Mouse (Mus musculus): ENCODE measurements at regions not wholly inside any gene's neighbourhood (a gene's known extent, or its start where the extent isn't known, plus 50 kb on each side); places are given as distances from the start of the nearest gene placed in this dataset.
"Not testable (repeated sequence)": the region's sequence is repeated elsewhere in the genome, so short reads cannot be mapped to it uniquely, and the experiment has no call there.

GRCm38 (mm10) chr7:129689464-129689863, 97.8 kb downstream of the Wdr11 start:
- DNase-seq, result no peak

DNA sequence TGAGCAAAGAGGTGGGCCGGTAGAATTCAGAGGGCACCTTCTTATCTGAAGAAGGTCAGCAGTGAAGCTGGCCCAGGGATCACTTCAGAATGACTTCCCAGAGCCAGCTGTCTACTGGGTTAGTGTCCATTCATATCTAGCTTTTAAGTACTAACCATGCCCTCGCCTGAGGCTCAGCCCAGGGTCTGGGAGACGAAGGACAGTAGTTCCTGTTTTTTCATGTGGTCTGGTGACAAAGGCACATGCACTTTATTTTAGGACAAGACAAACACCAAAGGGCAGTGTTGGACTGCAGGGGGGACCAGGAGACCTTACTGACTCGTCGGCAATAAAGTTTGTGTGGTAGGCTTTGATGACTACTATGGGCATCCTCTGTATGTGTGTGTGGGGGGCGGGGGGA, 99.2 kb downstream of the Wdr11 start:
- no peak for DNase-seq

- no peak for DNase-seq
Observed at GRCm38 (mm10) chr7:129691619-129692071, 100.0 kb downstream of the Wdr11 start.

- DNase-seq, result no peak
Observed at GRCm38 (mm10) chr7:129693635-129694034, 102.0 kb downstream of the Wdr11 start.

- DNase-seq, result no peak
Observed at GRCm38 (mm10) chr7:129694168-129694567, 102.5 kb downstream of the Wdr11 start.

DNA sequence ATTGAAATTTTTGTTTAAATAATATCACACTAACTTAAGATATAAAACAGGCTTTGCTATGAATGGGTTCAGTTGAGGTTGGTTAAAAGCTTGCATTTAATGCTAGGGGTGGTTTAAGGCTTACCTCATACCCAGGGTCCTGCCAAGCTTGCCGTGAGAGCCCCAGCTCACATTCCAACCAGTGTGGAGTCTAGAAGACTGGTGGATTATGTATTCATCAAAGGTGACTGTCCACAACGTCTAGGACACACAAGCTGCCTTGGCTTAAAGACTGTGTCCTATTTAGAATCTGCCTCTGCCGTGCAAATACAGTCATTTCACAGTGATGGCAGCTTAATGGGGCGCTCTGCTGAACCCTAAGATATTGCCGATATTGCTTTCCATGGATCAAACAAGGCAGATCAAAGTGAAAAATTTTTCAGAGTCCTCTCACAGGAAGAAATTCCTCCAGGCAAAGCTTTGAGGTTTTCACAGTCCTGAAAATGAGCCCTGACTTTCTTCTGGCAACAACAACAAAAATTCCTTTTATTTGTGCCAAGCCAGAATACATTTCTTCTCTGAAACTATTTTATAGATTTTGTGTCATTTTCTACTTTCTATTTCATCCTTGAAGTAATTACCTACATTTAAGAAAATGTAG, 108.4 kb downstream of the Wdr11 start:
- no peak for DNase-seq

- no peak for DNase-seq
Observed at GRCm38 (mm10) chr7:129727559-129727958, 135.9 kb downstream of the Wdr11 start.

DNA sequence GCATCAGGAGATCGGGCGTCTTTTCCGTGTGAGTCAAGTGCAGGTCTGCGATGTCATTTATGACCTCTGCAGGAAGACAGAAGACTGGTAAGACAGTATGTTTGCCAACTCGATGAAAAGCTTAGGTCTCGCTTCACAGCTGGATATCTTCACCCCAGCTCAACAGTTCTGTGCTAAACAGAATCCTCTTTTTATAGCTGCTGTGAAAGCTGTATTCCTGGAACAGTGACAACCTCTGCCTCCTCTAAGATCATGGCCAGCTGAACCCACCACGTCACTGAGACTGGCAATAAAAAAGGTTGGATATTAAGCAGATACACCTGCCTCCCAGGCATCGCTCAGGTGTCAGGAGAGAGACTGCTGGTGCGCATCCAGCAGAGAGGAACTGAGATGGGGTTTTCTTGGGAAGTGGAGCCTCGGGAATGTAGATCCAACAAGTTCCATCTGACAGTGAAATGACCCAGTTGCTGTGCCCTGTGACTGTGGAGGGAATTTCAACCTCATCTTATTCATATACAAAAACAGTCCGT, 138.1 kb downstream of the Wdr11 start:
- no peak for DNase-seq

- DNase-seq, result no peak
Observed at GRCm38 (mm10) chr7:129730785-129731352, 139.2 kb downstream of the Wdr11 start.

DNA sequence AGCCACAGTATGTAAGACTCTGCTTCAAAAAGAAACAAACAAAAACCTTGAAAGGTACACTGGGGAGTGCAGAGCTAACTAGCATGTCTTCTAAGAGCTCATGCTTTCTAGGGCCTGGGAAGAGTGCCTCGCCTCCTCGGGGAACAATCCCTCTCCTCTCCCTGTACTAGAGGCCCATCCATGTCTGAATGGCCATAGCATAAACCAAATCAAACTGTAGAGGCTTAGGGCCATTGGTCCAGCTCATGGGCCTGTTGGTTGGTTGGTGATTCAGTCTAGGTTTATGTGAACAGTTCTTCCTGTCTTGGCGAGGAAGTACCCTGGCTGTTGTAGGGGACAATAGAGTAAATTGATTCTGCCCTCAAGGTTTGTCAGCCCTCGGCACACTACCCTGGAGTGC, 151.0 kb downstream of the Wdr11 start:
- no peak for DNase-seq

DNA sequence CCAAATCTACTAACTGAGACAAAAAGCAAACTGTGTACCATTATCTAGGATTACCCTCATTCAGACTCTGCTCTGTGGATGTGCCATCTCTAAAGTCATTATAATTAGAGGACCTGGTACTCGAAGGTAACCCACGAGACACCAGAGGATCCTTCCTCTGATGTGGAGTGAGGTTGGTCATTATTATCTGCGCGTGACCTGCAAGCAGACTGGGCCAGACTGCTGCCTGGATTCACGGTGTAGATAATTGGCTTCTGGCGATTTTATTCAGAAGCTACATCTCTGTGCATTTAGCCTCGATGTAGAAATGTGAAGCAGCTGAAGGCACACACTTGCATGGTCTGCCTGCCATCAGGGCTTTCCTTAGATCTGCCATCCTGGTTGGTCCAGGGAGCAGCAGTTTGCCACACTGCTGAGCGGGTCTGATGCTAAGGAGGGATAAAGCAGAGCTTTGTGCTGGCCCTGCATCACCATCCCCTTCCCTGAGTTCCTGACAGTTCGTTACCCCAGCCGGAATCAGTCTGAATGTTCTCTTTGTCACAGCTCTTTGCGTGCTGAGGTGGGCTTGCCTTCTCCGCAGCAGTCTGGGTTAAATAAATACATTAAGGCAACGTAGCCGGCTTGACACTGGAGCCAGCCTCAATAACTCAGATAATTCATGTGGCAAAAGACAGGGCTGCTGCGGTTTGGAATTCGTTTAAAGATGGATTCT, 152.4 kb downstream of the Wdr11 start:
- no peak for DNase-seq

DNA sequence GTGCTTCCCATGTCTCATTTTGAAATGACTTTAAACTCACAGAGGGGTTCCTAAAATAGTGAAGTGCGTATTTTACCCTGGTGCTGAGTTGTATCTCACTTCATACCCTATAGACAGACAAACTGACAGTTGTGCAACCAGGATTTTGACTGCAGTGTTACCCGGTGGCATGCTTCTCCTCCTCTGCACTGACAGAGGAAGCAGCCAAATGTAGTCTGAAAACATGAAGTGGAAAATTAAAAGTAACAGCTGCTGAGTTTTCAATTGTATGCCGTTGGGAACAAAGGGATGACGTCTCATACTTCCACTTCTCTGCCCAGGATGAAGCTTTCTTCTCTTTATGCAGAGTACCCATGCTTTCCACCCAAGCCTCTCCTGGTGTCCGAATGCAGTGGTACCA, 155.0 kb downstream of the Wdr11 start:
- DNase-seq, result no peak

DNA sequence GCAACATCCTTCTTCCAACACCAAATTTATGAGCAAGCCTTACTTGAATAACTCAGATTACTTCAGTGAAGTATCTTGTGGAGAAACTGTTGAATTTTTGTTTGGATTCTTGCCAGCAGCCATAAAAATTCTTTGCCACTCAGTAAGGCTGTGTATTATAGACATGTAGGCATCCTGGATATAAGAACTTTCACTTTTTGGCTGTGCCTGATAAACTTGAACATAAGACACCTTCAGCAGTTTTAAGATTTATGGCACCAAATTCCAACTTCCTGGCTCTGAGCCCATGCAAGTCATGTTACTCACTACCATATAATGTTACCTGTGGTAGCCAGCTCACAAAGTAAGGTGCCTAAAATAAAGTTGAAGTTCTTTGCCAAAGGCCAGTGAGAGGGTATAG, 159.3 kb downstream of the Wdr11 start:
- DNase-seq, result no peak

GRCm38 (mm10) chr7:129754737-129755136, 163.1 kb downstream of the Wdr11 start:
- DNase-seq, result no peak

DNA sequence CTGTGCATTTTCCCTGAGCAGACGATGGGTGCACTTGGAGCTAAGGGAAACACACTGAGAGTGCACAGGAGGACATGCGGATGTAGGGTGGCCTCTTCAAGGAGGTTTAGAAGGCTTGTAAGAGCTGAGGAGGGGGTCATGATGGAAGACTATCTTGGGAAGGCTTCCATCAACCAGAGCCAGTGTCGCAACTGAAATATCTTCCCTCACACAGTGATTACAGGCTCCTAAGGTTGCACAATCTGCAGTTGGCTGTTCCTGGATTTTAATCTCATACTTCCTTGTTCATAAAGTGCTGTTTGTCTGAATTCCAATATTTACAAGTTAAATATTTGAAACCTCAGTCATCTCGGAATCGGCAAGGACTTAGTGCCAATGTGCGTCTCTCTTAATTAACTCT, 164.5 kb downstream of the Wdr11 start:
- DNase-seq, result no peak

GRCm38 (mm10) chr7:129759848-129760247, 168.2 kb downstream of the Wdr11 start:
- DNase-seq, result no peak

DNA sequence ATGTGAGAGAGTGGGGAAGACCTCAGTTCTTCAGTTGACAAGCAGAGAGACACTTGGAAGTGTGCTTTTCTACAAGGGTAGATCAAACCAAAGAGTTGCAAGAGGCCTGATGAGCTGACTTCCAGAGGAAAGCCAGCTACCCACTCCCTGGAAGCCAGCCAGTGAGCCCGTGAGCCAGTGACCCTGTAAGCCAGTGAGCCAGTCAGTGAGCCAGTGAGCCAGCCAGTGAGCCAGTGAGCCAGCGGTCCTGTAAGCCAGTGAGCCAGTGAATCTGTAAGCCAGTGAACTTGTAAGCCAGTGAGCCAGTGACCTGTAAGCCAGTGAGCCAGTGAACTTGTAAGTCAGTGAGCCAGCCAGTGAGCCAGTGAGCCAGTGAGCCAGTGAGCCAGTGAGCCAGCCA, 168.7 kb downstream of the Wdr11 start:
- DNase-seq, result no peak

DNA sequence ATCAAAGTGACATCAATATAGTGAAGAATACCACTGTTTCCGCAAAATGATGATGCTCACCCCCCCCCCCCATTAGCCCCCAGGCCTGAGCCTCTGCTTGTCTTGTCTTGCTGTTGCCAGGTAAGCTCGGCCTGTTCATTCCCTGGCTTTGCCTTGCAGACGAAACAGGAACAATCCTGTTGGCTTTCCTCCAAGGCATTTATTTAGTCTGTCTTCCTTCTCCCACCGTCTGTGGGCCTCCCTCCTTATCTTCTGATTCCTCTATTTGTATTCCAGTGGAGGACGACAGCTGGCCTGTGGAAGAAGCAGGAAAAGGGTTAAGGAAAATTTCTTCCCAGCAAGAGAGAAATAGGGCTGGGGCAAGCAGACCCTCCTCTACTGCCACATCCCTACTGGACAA, 172.1 kb downstream of the Wdr11 start:
- DNase-seq, result no peak

GRCm38 (mm10) chr7:129764456-129764970, 172.8 kb downstream of the Wdr11 start:
- no peak for DNase-seq

DNA sequence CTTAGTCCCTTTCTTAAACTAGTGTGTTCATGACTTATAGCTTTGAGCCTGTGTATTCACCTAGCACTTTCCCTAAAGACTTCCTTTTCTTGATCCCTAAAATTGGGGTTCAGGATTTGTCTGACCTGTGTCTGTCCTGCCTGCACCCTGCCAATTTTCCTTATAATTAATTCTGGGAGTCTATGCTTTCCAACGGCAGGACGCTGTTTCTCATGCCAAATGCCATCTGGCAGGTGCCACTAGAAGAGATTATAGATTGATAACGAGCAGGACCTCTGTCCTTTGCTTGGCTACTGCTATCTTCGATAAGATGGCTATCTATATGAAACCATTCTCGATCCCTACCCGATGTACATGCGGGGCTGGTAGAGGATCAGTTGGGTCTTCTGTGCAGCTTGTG, 174.0 kb downstream of the Wdr11 start:
- DNase-seq, result no peak

- no peak for DNase-seq
Observed at GRCm38 (mm10) chr7:129766087-129766834, 174.6 kb downstream of the Wdr11 start.

- not testable (repeated sequence) for DNase-seq
Observed at GRCm38 (mm10) chr7:129769673-129770072, 178.0 kb downstream of the Wdr11 start.
